Mouse (Mus musculus): Measurements from ENCODE around the gene Jarid2. TPM values are rescaled to one million over a fixed set of nuclear protein-coding genes. Genes with fewer than 3 reads are reported as not detected.

Jarid2 gene
- total RNA-seq (2014; rRNA removed), result 20.2 and 22.2 TPM in 2 replicates
- polyA plus RNA-seq (2015; fragmentation: Nextera tagmentation; extraction: Ambion mirVana), result 8.9 and 16.5 TPM in 2 replicates

DNA sequence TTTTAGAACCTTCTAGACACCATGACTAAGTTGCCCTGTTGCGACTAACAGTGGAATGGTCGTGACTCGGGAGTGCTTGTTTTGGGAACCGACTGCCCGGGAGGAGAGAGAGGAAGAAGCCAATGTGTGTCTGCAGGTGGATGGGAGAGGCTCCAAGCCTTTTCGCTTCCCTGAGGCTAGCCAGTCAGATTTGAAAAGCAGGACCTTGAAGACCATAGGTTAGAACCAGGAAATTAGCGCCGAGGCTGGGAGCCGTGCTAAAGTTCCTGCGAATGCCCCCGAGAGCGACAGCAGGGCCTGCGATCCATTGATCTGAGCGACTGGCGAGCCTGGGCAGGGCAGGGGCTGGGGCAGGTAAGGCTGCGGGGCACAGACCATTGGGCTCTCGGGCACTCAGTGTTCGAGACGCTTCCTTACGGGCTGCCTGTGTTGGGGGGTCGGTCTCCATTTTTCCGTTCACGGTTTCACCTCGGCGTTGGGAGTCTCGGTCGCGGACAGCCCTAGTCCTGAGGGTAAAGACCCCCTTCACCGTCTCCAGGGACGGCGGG is at the start of gene Jarid2:
Gene Jarid2, plus strand, starts transcription at position 51 of the 548 bp plus-strand sequence.
- peak within 1 kb of the TSS; percentile 85 for H3K9ac ChIP-seq
- WGBS, result 3% methylated on average over 31 of the region's 31 CpGs

DNA sequence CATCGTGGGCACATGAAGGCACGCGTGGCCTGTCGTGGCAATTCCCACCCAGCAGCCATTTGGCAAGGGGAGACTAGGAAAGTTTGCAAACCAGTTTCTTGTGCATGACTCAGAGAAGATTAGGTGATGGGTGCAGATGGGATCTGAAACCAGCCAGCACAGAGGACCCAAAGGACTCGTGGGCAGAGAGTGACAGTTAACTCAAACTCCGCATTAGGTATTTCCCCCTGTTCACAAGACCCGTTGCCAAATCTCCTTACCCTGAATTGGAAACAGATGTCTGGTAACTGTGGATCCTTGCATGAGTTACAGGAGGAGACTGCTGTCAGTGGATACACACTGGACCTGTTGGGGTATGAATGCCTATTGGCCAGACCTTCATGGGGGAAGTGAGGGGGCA is 48.2 kb upstream of the Jarid2 start:
- DNase-seq (no peak), ATAC-seq (no peak)
- WGBS, result 63% methylated on average over 7 of the region's 7 CpGs
- Histone ChIP-seq H3K27ac (ENCODE audit: low read depth, low read length) (no peak overlapping the region), H3K4me3 (ENCODE audit: low read depth, low read length) (no peak overlapping the region), H3K36me3 (ENCODE audit: insufficient read depth) (no peaks in the 10 kb centered on the region), H3K9ac (no peak overlapping the region), H3K27me3 (ENCODE audit: insufficient read depth, low read length) (no peaks in the 10 kb centered on the region), H3K4me1 (ENCODE audit: insufficient read depth) (no peaks in the 10 kb centered on the region), H3K9me3 (ENCODE audit: low read length) (no peaks in the 10 kb centered on the region), H3K4me2 (ENCODE audit: low read depth) (no peak overlapping the region)
- TF ChIP-seq CTCF (IDR thresholded peaks at IDR 0.05; ENCODE audit: low read depth), result no peak

More for the DNA sequence above, at the start of gene Jarid2:
- Histone ChIP-seq H3K27ac (ENCODE audit: low read depth, low read length) (peak within 1 kb of the TSS; percentile 95), H3K4me3 (ENCODE audit: low read depth, low read length) (peak within 1 kb of the TSS; percentile 75), H3K4me1 (ENCODE audit: insufficient read depth) (peaks cover 4% of the 10 kb centered on the region; the same call in 1 of the 2 replicates), H3K27me3 (ENCODE audit: insufficient read depth, low read length) (no peaks in the 10 kb centered on the region), H3K36me3 (ENCODE audit: insufficient read depth) (no peaks in the 10 kb centered on the region), H3K4me2 (ENCODE audit: low read depth) (peak within 1 kb of the TSS; percentile 95), H3K9me3 (ENCODE audit: low read length) (no peaks in the 10 kb centered on the region)
- TF ChIP-seq CTCF (IDR thresholded peaks at IDR 0.05; ENCODE audit: low read depth), result no peak
- DNase-seq, result peak; percentile 37
- no peak for ATAC-seq

DNA sequence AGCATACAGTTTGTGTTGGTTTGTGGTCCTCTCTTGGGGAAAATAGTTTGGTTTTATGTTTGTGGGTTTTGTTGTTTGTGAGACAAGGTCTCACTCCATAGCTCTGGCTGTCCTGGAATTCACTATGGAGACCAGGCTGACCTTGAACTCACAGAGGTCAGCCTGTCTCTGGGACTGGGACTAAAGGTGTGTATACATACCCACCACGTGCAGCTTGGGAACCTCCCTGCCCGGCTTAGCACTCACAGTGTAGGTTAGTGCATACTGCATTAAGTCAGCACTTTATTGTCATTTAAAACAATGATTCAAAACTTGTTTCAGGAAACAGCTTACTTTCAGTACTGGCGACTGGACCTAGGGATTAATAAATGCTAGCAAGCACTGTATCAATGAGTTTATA is 41.1 kb upstream of the Jarid2 start:
- WGBS, result 62% methylated on average over 3 of the region's 3 CpGs
- no peak for ATAC-seq

DNA sequence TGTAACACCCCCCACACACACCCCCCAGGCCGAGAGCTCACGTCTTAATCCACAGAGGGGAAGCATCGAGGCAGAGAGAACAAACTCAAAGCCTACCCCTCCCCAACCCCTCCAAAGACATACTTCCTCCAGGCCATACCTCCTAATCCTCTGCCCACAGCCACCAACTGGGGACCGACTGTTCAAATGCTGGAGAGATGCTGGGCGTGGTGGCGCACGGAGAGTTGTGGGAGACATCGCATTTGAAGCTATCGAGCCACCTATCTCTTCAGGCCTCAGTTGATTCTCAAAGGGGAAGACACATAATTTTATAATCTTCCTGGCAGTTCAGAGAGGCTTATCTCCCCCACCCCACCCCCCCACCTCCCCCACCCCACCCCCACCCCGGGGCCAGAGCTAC is 31.6 kb upstream of the Jarid2 start:
- no peaks in the 10 kb centered on the region for H3K9me3 ChIP-seq (ENCODE audit: low read length)
- DNase-seq (no peak), ATAC-seq (no peak)
- H3K4me2 ChIP-seq (ENCODE audit: low read depth), result no peak overlapping the region
- H3K4me3 ChIP-seq (ENCODE audit: low read depth, low read length), result no peak overlapping the region
- no peak overlapping the region for H3K27ac ChIP-seq (ENCODE audit: low read depth, low read length)
- H3K27me3 ChIP-seq (ENCODE audit: insufficient read depth, low read length), result no peaks in the 10 kb centered on the region
- no peaks in the 10 kb centered on the region for H3K36me3 ChIP-seq (ENCODE audit: insufficient read depth)
- H3K9ac ChIP-seq, result no peak overlapping the region
- H3K4me1 ChIP-seq (ENCODE audit: insufficient read depth), result no peaks in the 10 kb centered on the region
- TF ChIP-seq CTCF (IDR thresholded peaks at IDR 0.05; ENCODE audit: low read depth), result no peak
- WGBS, result 88% methylated on average over 10 of the region's 10 CpGs

More for the DNA sequence above, 41.1 kb upstream of the Jarid2 start:
- no peaks in the 10 kb centered on the region for H3K27me3 ChIP-seq (ENCODE audit: insufficient read depth, low read length)
- no peaks in the 10 kb centered on the region for H3K4me1 ChIP-seq (ENCODE audit: insufficient read depth)
- H3K4me3 ChIP-seq (ENCODE audit: low read depth, low read length), result no peak overlapping the region
- no peak for DNase-seq
- no peak overlapping the region for H3K27ac ChIP-seq (ENCODE audit: low read depth, low read length)
- no peaks in the 10 kb centered on the region for H3K36me3 ChIP-seq (ENCODE audit: insufficient read depth)
- H3K4me2 ChIP-seq (ENCODE audit: low read depth), result no peak overlapping the region
- TF ChIP-seq CTCF (IDR thresholded peaks at IDR 0.05; ENCODE audit: low read depth), result no peak
- no peak overlapping the region for H3K9ac ChIP-seq
- H3K9me3 ChIP-seq (ENCODE audit: low read length), result no peaks in the 10 kb centered on the region

DNA sequence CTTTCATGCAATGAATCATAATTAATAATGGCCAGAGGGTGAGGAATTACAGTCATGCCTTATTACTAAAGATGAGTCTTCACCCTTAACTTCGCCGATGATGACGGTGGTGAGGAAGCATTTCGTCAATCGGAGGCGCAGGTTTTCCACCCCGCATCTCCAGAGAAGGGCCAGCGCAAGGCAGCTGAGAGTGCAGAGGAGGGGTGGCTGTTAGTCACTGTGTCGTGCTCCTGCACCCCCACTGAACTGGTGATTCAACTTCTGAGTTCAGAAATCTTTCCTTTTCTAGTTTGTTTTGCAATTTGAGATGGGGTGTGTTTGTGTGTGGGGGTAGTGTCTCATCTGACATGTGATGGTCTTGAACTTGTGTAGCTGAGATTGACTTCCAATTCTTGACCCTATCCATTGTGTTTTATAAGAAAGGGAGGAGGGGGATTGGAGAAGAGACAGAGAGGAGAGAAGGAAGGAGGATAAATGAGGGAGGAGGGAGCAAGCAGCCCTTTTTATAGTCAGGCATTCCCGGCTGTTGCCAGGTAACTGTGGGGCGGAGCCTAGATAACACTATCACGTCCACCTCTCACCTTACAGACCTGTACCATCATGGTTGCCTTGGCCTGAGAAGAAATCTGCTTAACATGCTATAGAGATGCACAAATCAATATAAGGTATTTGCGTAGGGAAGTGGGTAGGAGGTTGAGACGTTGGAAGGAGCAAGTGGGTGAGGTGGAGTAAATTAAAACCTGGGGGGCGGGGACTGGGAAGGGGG is 25.1 kb upstream of the Jarid2 start:
- DNase-seq, result no peak
- TF ChIP-seq CTCF (IDR thresholded peaks at IDR 0.05; ENCODE audit: low read depth), result no peak
- Histone ChIP-seq H3K9ac (no peak overlapping the region), H3K4me2 (ENCODE audit: low read depth) (no peak overlapping the region), H3K27ac (ENCODE audit: low read depth, low read length) (no peak overlapping the region), H3K4me3 (ENCODE audit: low read depth, low read length) (no peak overlapping the region), H3K36me3 (ENCODE audit: insufficient read depth) (no peaks in the 10 kb centered on the region), H3K9me3 (ENCODE audit: low read length) (no peaks in the 10 kb centered on the region), H3K4me1 (ENCODE audit: insufficient read depth) (no peaks in the 10 kb centered on the region), H3K27me3 (ENCODE audit: insufficient read depth, low read length) (no peaks in the 10 kb centered on the region)
- 92% methylated on average over 15 of the region's 15 CpGs for WGBS
- ATAC-seq, result no peak

DNA sequence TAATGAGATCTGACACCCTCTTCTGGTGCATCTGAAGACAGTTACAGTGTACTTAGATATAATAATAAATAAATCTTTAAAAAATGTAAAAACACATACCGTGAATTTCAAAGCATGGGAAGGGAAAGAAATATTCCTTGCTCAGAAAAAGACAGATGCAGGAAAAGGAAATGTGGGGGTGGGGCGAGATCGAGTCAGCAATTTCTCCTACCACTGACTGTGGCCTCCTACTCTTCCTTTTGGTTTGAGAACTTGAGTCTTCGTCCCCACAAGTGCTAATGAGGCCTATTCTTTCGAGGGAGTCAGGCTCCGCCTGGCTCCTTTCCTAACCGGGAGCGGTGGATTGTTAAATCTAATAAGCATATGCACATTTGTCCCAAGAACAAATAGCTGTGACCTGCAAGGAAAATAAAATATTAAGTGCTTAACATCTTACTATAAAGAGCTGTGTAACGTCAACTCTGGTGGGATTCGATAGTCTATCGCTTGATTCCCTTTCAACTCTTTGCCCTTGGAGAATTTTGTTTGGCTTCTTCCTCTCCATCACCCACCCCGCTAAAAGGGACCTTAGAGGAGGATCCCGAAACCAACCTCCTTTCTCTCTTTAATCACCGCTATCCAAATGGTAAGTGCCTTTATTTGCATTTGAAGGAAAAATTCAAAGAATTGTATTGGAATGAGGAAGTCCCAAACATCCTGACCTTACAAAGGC is 24.1 kb upstream of the Jarid2 start:
- no peaks in the 10 kb centered on the region for H3K9me3 ChIP-seq (ENCODE audit: low read length)
- H3K27me3 ChIP-seq (ENCODE audit: insufficient read depth, low read length), result no peaks in the 10 kb centered on the region
- WGBS, result 32% methylated on average over 14 of the region's 14 CpGs
- H3K4me1 ChIP-seq (ENCODE audit: insufficient read depth), result no peaks in the 10 kb centered on the region
- H3K4me2 ChIP-seq (ENCODE audit: low read depth), result no peak overlapping the region
- H3K9ac ChIP-seq, result no peak overlapping the region
- no peak overlapping the region for H3K4me3 ChIP-seq (ENCODE audit: low read depth, low read length)
- ATAC-seq, result no peak
- no peaks in the 10 kb centered on the region for H3K36me3 ChIP-seq (ENCODE audit: insufficient read depth)
- TF ChIP-seq CTCF (IDR thresholded peaks at IDR 0.05; ENCODE audit: low read depth), result no peak
- no peak overlapping the region for H3K27ac ChIP-seq (ENCODE audit: low read depth, low read length)
- no peak for DNase-seq

DNA sequence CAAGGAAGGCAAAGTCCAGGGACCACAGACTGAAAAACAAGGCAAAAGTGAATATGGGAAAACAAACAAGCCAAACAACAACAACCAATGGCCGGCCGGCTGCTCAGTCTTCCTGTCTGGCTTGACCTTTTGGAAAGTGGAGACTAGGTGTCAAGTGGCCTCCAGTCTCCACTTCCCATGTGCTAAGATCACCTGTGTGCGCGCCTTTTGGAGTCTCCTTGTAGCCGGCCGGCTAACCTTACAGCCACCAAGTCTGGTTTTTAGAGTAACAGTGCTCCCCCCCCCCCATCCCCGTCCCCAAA is 23.6 kb upstream of the Jarid2 start:
- Histone ChIP-seq H3K9me3 (ENCODE audit: low read length) (no peaks in the 10 kb centered on the region), H3K4me1 (ENCODE audit: insufficient read depth) (no peaks in the 10 kb centered on the region), H3K4me3 (ENCODE audit: low read depth, low read length) (no peak overlapping the region), H3K27ac (ENCODE audit: low read depth, low read length) (no peak overlapping the region), H3K36me3 (ENCODE audit: insufficient read depth) (no peaks in the 10 kb centered on the region), H3K27me3 (ENCODE audit: insufficient read depth, low read length) (no peaks in the 10 kb centered on the region), H3K9ac (no peak overlapping the region), H3K4me2 (ENCODE audit: low read depth) (no peak overlapping the region)
- no peak for TF ChIP-seq CTCF (IDR thresholded peaks at IDR 0.05; ENCODE audit: low read depth)
- DNase-seq, result no peak
- WGBS, result 67% methylated on average over 7 of the region's 7 CpGs
- no peak for ATAC-seq
